ENCODE assay signal across 9 mouse cellular contexts in genomic region chr11:73223966-73224365, GRCm38 (mm10). TPM values are rescaled to one million over a fixed set of nuclear protein-coding genes. Genes with fewer than 3 reads are reported as not detected.
DNase-seq lines count a peak whose midpoint lies in the region; ATAC-seq and TF ChIP-seq lines count a peak whose summit lies in the region.
"Had no signal": no experiment of that assay in that cellular context is flagged by ENCODE, and none has a peak within 500 bp of the region (broad histone marks: within the 10 kb centered on the region; RNA-seq: fewer than 3 reads in every experiment).

No protein-coding gene starts in this region.

- no peaks in the 10 kb centered on the region for H3K9me3 ChIP-seq in kidney, postnatal 0 days (replicated peaks; ENCODE audit: low read length)
- H3K9me3 ChIP-seq in stomach, postnatal 0 days (ENCODE audit: control insufficient read depth, low read length) = no peaks in the 10 kb centered on the region

- H3K4me1 ChIP-seq in thymus, adult 2 months (replicated peaks; ENCODE audit: control insufficient read depth, insufficient read depth, low read length) = no peaks in the 10 kb centered on the region
- H3K4me1 ChIP-seq in kidney, postnatal 0 days (replicated peaks; ENCODE audit: insufficient read depth, low read length) = no peaks in the 10 kb centered on the region
- no peaks in the 10 kb centered on the region for H3K4me1 ChIP-seq in stomach, postnatal 0 days (replicated peaks; ENCODE audit: control insufficient read depth, insufficient read depth)
- H3K4me1 ChIP-seq: embryonic facial prominence, embryonic 13.5 days had no signal

- no peak for TF ChIP-seq CTCF in thymus, adult 2 months (IDR thresholded peaks at IDR 0.05; ENCODE audit: borderline replicate concordance, control insufficient read depth, extremely low read depth, insufficient read depth, low read length, poor library complexity)
- TF ChIP-seq CTCF in kidney, postnatal 0 days (IDR thresholded peaks at IDR 0.05; ENCODE audit: low read depth) = peak; percentile 54; the same call in 1 of the 2 replicates
- peak; percentile 68 for TF ChIP-seq CTCF in stomach, postnatal 0 days (IDR thresholded peaks at IDR 0.05; ENCODE audit: low read depth)

- WGBS in thymus, adult 2 months = 83% methylated on average over 2 of the region's 2 CpGs
- 62% methylated on average over 2 of the region's 2 CpGs for WGBS in kidney, postnatal 0 days
- 61% methylated on average over 2 of the region's 2 CpGs for WGBS in stomach, postnatal 0 days

- no peak overlapping the region for H3K4me3 ChIP-seq in thymus, adult 2 months (ENCODE audit: control insufficient read depth, insufficient read depth, low read length)
- H3K4me3 ChIP-seq in kidney, postnatal 0 days (replicated peaks; ENCODE audit: low read depth, low read length) = no peak overlapping the region
- no peak overlapping the region for H3K4me3 ChIP-seq in stomach, postnatal 0 days (ENCODE audit: low read depth, low read length)
- H3K4me3 ChIP-seq: embryonic facial prominence, embryonic 13.5 days had no signal

- H3K27ac ChIP-seq in thymus, adult 2 months (ENCODE audit: control insufficient read depth, insufficient read depth, low read length) = no peak overlapping the region
- H3K27ac ChIP-seq in kidney, postnatal 0 days = no peak overlapping the region
- no peak overlapping the region for H3K27ac ChIP-seq in stomach, postnatal 0 days (replicated peaks)
- H3K27ac ChIP-seq: embryonic facial prominence, embryonic 13.5 days had no signal

- peak; percentile 6 for DNase-seq in thymus, adult 2 months
- no peak for DNase-seq in thymus, postnatal 0 days (ENCODE audit: low spot score)
- DNase-seq in adrenal gland, adult 8-10 months = peak; percentile 23
- DNase-seq in kidney, postnatal 0 days (ENCODE audit: low spot score) = peak; percentile 12
- peak; percentile 54 for DNase-seq in stomach, postnatal 0 days (ENCODE audit: low spot score)
- DNase-seq in right cerebral cortex, postnatal 14 days = no peak
- DNase-seq in layer of hippocampus, postnatal 14 days (ENCODE audit: low spot score in 2 of 2) = no peak
- DNase-seq: thymus, postnatal 36 days had no signal

- H3K36me3 ChIP-seq in thymus, adult 2 months (ENCODE audit: control insufficient read depth, insufficient read depth, low read length) = no peaks in the 10 kb centered on the region
- H3K36me3 ChIP-seq in kidney, postnatal 0 days (ENCODE audit: insufficient read depth, low read length) = no peaks in the 10 kb centered on the region
- H3K36me3 ChIP-seq in stomach, postnatal 0 days (ENCODE audit: control insufficient read depth, insufficient read depth, low read length) = no peaks in the 10 kb centered on the region
- H3K36me3 ChIP-seq: embryonic facial prominence, embryonic 13.5 days had no signal

- H3K27me3 ChIP-seq in thymus, adult 2 months (ENCODE audit: control insufficient read depth, insufficient read depth, low read length) = no peaks in the 10 kb centered on the region
- H3K27me3 ChIP-seq in kidney, postnatal 0 days (ENCODE audit: insufficient read depth, low read length) = no peaks in the 10 kb centered on the region
- H3K27me3 ChIP-seq in stomach, postnatal 0 days (ENCODE audit: control insufficient read depth, insufficient read depth, low read length) = no peaks in the 10 kb centered on the region
- H3K27me3 ChIP-seq: embryonic facial prominence, embryonic 13.5 days had no signal

- TF ChIP-seq POLR2A in thymus, adult 2 months (IDR thresholded peaks at IDR 0.05; ENCODE audit: control insufficient read depth, extremely low read depth, insufficient read depth, low read length, poor library complexity) = no peak

- ATAC-seq in kidney, postnatal 0 days (replicated peaks; ENCODE audit: low FRiP score, low read depth) = 0 out of 2 replicates have a peak, but pooled peaks have one; percentile 13
- peak; percentile 57 for ATAC-seq in stomach, postnatal 0 days (ENCODE audit: low FRiP score, low TSS enrichment)

- TF ChIP-seq EP300 in stomach, postnatal 0 days (optimal IDR thresholded peaks at IDR 0.05) = no peak

- H3K4me2 ChIP-seq in kidney, postnatal 0 days (ENCODE audit: low read length) = no peak overlapping the region
- no peak overlapping the region for H3K4me2 ChIP-seq in stomach, postnatal 0 days (replicated peaks; ENCODE audit: low read depth)
- H3K4me2 ChIP-seq: embryonic facial prominence, embryonic 13.5 days had no signal

- H3K9ac ChIP-seq in kidney, postnatal 0 days (ENCODE audit: low read depth, low read length) = no peak overlapping the region
- H3K9ac ChIP-seq in stomach, postnatal 0 days (ENCODE audit: low read length) = no peak overlapping the region
- H3K9ac ChIP-seq: embryonic facial prominence, embryonic 13.5 days had no signal

RNA-seq across cellular contexts. Expression of gene Trpv1, which starts 10.1 kb away (rescaled TPM):
- polyA plus RNA-seq in thymus, adult 2 months (2012; rRNA removed) = 0.16 and 0.55 TPM in 2 replicates
- not detected in 2 replicates for polyA plus RNA-seq in thymus, postnatal 0 days (2015; fragmentation: Nextera tagmentation; extraction: Ambion mirVana)
- total RNA-seq in adrenal gland, adult 8-10 months (2022) = under 1 TPM in 2 of 4 experiments, not detected in 2; 0.20 to 0.81 TPM
- polyA plus RNA-seq in kidney, postnatal 0 days (2015; fragmentation: Nextera tagmentation; extraction: Ambion mirVana) = not detected in 2 replicates
- 0.02 and 0.08 TPM in 2 replicates for polyA plus RNA-seq in stomach, postnatal 0 days (2015; fragmentation: Nextera tagmentation; extraction: Ambion mirVana)
- not detected for total RNA-seq in layer of hippocampus, postnatal 14 days (2021)
- polyA plus RNA-seq: embryonic facial prominence, embryonic 13.5 days had no signal

RNA-seq across cellular contexts. Expression of gene Shpk, which starts 24.7 kb away (rescaled TPM):
- 3.7 and 4.0 TPM in 2 replicates for polyA plus RNA-seq in thymus, adult 2 months (2012; rRNA removed)
- polyA plus RNA-seq in thymus, postnatal 0 days (2015; fragmentation: Nextera tagmentation; extraction: Ambion mirVana) = 2.2 and 2.8 TPM in 2 replicates
- 10 to 100 TPM; 12.0 to 19.3 (median 14.2) TPM for total RNA-seq in adrenal gland, adult 8-10 months (2022)
- 3.8 and 3.9 TPM in 2 replicates for polyA plus RNA-seq in kidney, postnatal 0 days (2015; fragmentation: Nextera tagmentation; extraction: Ambion mirVana)
- 3.4 and 4.0 TPM in 2 replicates for polyA plus RNA-seq in stomach, postnatal 0 days (2015; fragmentation: Nextera tagmentation; extraction: Ambion mirVana)
- total RNA-seq in layer of hippocampus, postnatal 14 days (2021) = 1 to 10 TPM; 3.0 to 3.2 TPM

RNA-seq across cellular contexts. Expression of gene Ctns, which starts 25.1 kb away (rescaled TPM):
- polyA plus RNA-seq in thymus, adult 2 months (2012; rRNA removed) = 20.1 and 20.6 TPM in 2 replicates
- polyA plus RNA-seq in thymus, postnatal 0 days (2015; fragmentation: Nextera tagmentation; extraction: Ambion mirVana) = 13.2 and 13.9 TPM in 2 replicates
- 10 to 100 TPM; 15.3 to 26.2 (median 20.2) TPM for total RNA-seq in adrenal gland, adult 8-10 months (2022)
- 21.7 and 22.8 TPM in 2 replicates for polyA plus RNA-seq in kidney, postnatal 0 days (2015; fragmentation: Nextera tagmentation; extraction: Ambion mirVana)
- 15.9 and 17.4 TPM in 2 replicates for polyA plus RNA-seq in stomach, postnatal 0 days (2015; fragmentation: Nextera tagmentation; extraction: Ambion mirVana)
- total RNA-seq in layer of hippocampus, postnatal 14 days (2021) = 10 to 100 TPM; 18.6 to 20.5 TPM

RNA-seq across cellular contexts. Expression of gene Trpv3, which starts 43.2 kb away (rescaled TPM):
- 0.15 and 0.19 TPM in 2 replicates for polyA plus RNA-seq in thymus, adult 2 months (2012; rRNA removed)
- 0.04 TPM in 2 replicates for polyA plus RNA-seq in thymus, postnatal 0 days (2015; fragmentation: Nextera tagmentation; extraction: Ambion mirVana)
- under 1 TPM; 0.08 to 0.15 (median 0.14) TPM for total RNA-seq in adrenal gland, adult 8-10 months (2022)
- polyA plus RNA-seq in kidney, postnatal 0 days (2015; fragmentation: Nextera tagmentation; extraction: Ambion mirVana) = 0.16 and 0.19 TPM in 2 replicates
- 0.57 and 0.61 TPM in 2 replicates for polyA plus RNA-seq in stomach, postnatal 0 days (2015; fragmentation: Nextera tagmentation; extraction: Ambion mirVana)
- under 1 TPM; 0.41 to 0.55 TPM for total RNA-seq in layer of hippocampus, postnatal 14 days (2021)

RNA-seq across cellular contexts. Expression of gene Tax1bp3, which starts 47.1 kb away (rescaled TPM):
- polyA plus RNA-seq in thymus, adult 2 months (2012; rRNA removed) = 63.1 and 72.0 TPM in 2 replicates
- polyA plus RNA-seq in thymus, postnatal 0 days (2015; fragmentation: Nextera tagmentation; extraction: Ambion mirVana) = 116 and 119 TPM in 2 replicates
- total RNA-seq in adrenal gland, adult 8-10 months (2022) = 100 to 1,000 TPM in 1 of 4 experiments, 10 to 100 TPM in 3; 61.0 to 105 (median 84.6) TPM
- polyA plus RNA-seq in kidney, postnatal 0 days (2015; fragmentation: Nextera tagmentation; extraction: Ambion mirVana) = 227 and 237 TPM in 2 replicates
- polyA plus RNA-seq in stomach, postnatal 0 days (2015; fragmentation: Nextera tagmentation; extraction: Ambion mirVana) = 176 and 184 TPM in 2 replicates
- total RNA-seq in layer of hippocampus, postnatal 14 days (2021) = 10 to 100 TPM; 22.1 to 22.9 TPM

Comparison
In these comparisons a context has a peak if more than half of its experiments do, and no peak if none do; other contexts are left out.
1. DNase-seq: peak in thymus, adult 2 months (single experiment), adrenal gland, adult 8-10 months (single experiment), kidney, postnatal 0 days (single experiment) and stomach, postnatal 0 days (single experiment); none in thymus, postnatal 0 days (single experiment), right cerebral cortex, postnatal 14 days (single experiment) and layer of hippocampus, postnatal 14 days (0 of 2).